Mouse (Mus musculus) midbrain, embryonic 15.5 days (tissue): ENCODE measurements around the gene Pde4d. TPM values are rescaled to one million over a fixed set of nuclear protein-coding genes. Genes with fewer than 3 reads are reported as not detected.
"Not testable (repeated sequence)": the region's sequence is repeated elsewhere in the genome, so short reads cannot be mapped to it uniquely, and the experiment has no call there.

Source experiments
- ATAC-seq: fragments of 200-750 bp; cut with Nextera tagmentation; replicated peaks from 2 replicates; pipeline ENCODE4 v1.8.0; 2017; ENCODE audit warnings: moderate TSS enrichment
- H3K27ac ChIP-seq: fragments of 300-500 bp; sonication (generic); 2 replicates; pipeline ENCODE4 v1.5.1; 2015; ENCODE audit warnings: mild to moderate bottlenecking, inconsistent platforms
- H3K27me3 ChIP-seq: fragments of 300-500 bp; sonication (generic); replicated peaks from 2 replicates; pipeline ENCODE4 v1.6.1; 2015; ENCODE audit warnings: inconsistent platforms
- H3K36me3 ChIP-seq: fragments of 300-500 bp; sonication (generic); replicated peaks from 2 replicates; pipeline ENCODE4 v1.6.1; 2015; ENCODE audit warnings: inconsistent platforms
- H3K4me1 ChIP-seq: fragments of 300-500 bp; sonication (generic); 2 replicates; pipeline ENCODE4 v1.6.1; 2015; ENCODE audit warnings: inconsistent platforms
- H3K4me2 ChIP-seq: fragments of 300-500 bp; sonication (generic); 2 replicates; pipeline ENCODE4 v1.6.1; 2015; ENCODE audit warnings: inconsistent platforms, mild to moderate bottlenecking, moderate library complexity
- H3K4me3 ChIP-seq: fragments of 300-500 bp; sonication (generic); 2 replicates; pipeline ENCODE4 v1.5.1; 2015; ENCODE audit warnings: mild to moderate bottlenecking, inconsistent platforms
- H3K9ac ChIP-seq: fragments of 300-500 bp; sonication (generic); 2 replicates; pipeline ENCODE4 v1.6.1; 2015; ENCODE audit warnings: mild to moderate bottlenecking, inconsistent platforms
- H3K9me3 ChIP-seq: fragments of 300-500 bp; sonication (generic); 2 replicates; pipeline ENCODE4 v1.6.1; 2016; ENCODE audit warnings: inconsistent platforms
- WGBS: fragments of 180-500 bp; shearing (Covaris S2); methylation state at CpG from one replicate; pipeline ENCODE4 v1.1.7; 2015; ENCODE audit warnings: mixed read lengths; 5-methylcytosine and 5-hydroxymethylcytosine counted together
- polyA plus RNA-seq: library from polyadenylated mRNA; unstranded; fragments of >200 nt; fragmentation: Nextera tagmentation; extraction: Ambion mirVana; gene quantifications from 2 replicates; pipeline ENCODE4 v1.2.1, GENCODE M21; 2015

Gene Pde4d
- polyA plus RNA-seq, 1 experiment from 2014 or later, result 27.1 TPM

DNA sequence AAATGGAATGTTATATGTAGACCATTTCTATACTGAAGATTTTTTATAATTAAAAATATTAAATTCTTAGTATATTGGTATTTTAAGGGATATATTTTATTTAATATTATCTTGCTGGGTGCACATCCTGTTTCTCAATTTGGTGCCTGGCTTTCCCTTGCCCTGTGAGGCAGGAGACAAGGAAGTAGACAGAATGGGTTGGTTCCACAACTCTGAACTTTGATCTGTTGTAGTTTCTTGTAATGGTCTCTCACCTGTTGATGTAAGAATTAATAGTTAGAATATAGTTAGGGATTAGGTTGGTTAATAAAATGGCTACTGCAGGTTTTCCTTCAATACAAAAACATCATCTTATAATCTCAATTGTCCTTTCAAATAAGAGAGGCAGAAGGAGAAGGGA, 227.3 kb downstream of the Pde4d start:
- Histone ChIP-seq H3K27me3 (no peaks in the 10 kb centered on the region), H3K4me3 (no peak overlapping the region), H3K4me1 (no peaks in the 10 kb centered on the region), H3K27ac (no peak overlapping the region), H3K9me3 (no peaks in the 10 kb centered on the region), H3K9ac (no peak overlapping the region), H3K36me3 (no peaks in the 10 kb centered on the region), H3K4me2 (no peak overlapping the region)
- no peak for ATAC-seq

GRCm38 (mm10) chr13:108683018-108683417, 233.3 kb downstream of the Pde4d start:
- no peaks in the 10 kb centered on the region for H3K4me1 ChIP-seq
- no peak overlapping the region for H3K4me2 ChIP-seq
- H3K27me3 ChIP-seq, result no peaks in the 10 kb centered on the region
- no peak overlapping the region for H3K27ac ChIP-seq
- no peak overlapping the region for H3K4me3 ChIP-seq
- H3K36me3 ChIP-seq, result no peaks in the 10 kb centered on the region
- H3K9me3 ChIP-seq, result no peaks in the 10 kb centered on the region
- ATAC-seq, result no peak
- H3K9ac ChIP-seq, result no peak overlapping the region
- 92% methylated on average over 4 of the region's 4 CpGs for WGBS

- 81% methylated on average over 7 of the region's 7 CpGs for WGBS
- Histone ChIP-seq H3K4me3 (no peak overlapping the region), H3K27ac (no peak overlapping the region), H3K9ac (no peak overlapping the region), H3K9me3 (no peaks in the 10 kb centered on the region), H3K27me3 (no peaks in the 10 kb centered on the region), H3K4me2 (no peak overlapping the region), H3K36me3 (no peaks in the 10 kb centered on the region), H3K4me1 (no peaks in the 10 kb centered on the region)
- ATAC-seq, result no peak
Measured at GRCm38 (mm10) chr13:108685817-108686216, 236.1 kb downstream of the Pde4d start.

DNA sequence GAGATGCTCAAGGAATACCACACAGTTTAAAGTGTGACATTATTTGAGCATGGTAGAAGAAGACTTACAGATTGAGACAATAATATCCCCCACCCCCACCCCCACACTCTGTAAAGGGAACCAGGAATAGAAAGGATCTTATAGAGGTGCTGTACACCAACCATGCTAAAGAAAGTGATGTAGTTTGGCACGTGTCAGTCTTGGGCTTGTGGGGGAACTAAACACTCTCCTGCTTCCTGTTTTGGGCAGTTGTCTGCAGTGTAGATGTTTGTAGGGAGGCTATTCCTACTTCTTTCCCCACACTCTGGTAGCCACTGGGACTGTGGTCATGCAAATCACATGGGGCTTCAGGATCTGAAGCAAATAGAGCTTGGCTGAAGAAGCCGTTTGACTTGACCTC, 236.5 kb downstream of the Pde4d start:
- Histone ChIP-seq H3K9ac (no peak overlapping the region), H3K9me3 (no peaks in the 10 kb centered on the region), H3K27me3 (no peaks in the 10 kb centered on the region), H3K4me1 (no peaks in the 10 kb centered on the region), H3K27ac (no peak overlapping the region), H3K36me3 (no peaks in the 10 kb centered on the region), H3K4me3 (no peak overlapping the region), H3K4me2 (no peak overlapping the region)
- ATAC-seq, result no peak
- WGBS, result 88% methylated on average over 2 of the region's 2 CpGs

DNA sequence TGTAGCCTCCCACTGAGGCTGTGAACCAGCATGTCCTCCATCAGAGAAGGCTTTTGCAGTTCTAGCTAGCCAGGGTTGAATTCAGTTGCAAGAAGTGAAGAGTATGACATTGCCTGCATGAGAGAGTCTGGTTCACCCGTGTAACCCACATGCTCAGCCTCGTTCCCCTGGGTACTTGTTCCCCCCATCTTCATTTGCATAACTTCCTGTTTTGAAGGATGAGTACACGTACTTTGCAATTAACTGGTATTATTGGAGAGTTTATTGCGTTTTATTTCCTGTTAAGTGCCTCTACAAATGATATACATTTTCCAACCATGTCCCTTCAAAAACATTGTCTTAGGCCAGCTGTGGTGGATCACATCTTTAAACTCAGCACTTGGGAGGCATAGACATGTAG, 237.1 kb downstream of the Pde4d start:
- Histone ChIP-seq H3K27ac (no peak overlapping the region), H3K36me3 (no peaks in the 10 kb centered on the region), H3K27me3 (no peaks in the 10 kb centered on the region), H3K4me2 (no peak overlapping the region), H3K4me3 (no peak overlapping the region), H3K4me1 (no peaks in the 10 kb centered on the region), H3K9ac (no peak overlapping the region), H3K9me3 (no peaks in the 10 kb centered on the region)
- 85% methylated on average over 4 of the region's 4 CpGs for WGBS
- no peak for ATAC-seq

DNA sequence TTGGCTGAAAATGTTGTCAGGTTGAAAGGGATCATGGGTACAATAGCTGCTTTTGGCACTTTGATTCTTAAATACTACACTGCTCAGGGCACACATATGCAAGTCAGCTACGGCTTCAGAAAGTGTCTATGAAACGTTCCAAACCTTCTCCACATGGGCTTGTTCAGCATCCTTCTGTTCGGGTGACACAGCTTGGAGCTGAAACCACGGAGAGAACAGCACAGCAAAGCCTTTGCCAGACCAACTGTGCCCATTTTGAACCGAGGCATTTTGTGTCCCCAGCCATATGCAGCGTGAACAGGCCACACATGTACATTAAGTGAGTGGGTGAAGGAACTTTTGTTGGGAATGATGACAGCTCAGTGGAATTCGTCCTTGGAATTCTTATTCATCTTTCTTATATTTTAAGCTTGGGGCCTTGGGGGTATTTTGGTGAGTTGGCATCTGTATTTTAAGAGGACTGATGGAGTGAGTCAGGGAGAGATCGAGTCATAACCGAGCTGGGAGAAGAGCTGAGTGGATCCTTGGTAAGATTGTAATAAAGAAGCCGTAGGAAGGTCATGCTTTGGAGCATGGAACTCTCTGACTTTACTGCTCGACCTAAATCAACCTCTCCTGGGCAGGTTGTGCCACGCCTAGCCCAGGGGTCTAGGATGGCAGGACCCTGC, 243.3 kb downstream of the Pde4d start:
- Histone ChIP-seq H3K9me3 (no peaks in the 10 kb centered on the region), H3K4me2 (no peak overlapping the region), H3K27me3 (no peaks in the 10 kb centered on the region), H3K27ac (no peak overlapping the region), H3K36me3 (no peaks in the 10 kb centered on the region), H3K4me1 (no peaks in the 10 kb centered on the region), H3K4me3 (no peak overlapping the region), H3K9ac (no peak overlapping the region)
- WGBS, result 87% methylated on average over 12 of the region's 12 CpGs
- ATAC-seq, result no peak

DNA sequence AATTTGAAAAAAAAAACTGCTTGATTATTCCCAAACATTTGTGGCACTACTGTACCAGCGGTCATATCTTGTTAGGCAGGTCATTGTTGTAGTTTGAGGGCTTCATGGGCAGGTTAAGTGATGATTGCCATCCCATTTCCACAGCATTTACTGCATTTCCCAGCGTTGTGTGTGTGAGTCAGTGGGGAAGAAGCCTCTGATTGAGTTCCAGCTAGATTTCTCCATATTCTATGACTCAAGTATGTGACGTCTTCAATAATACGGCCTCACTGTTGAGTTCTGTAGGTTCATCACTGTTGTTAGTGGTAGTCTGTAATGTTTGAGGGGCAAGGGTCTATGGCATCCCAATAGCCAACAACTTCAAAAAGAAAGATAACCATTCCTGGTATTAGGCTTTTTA, 255.7 kb downstream of the Pde4d start:
- Histone ChIP-seq H3K9ac (no peak overlapping the region), H3K4me2 (no peak overlapping the region), H3K9me3 (no peaks in the 10 kb centered on the region), H3K27me3 (no peaks in the 10 kb centered on the region), H3K4me3 (no peak overlapping the region), H3K36me3 (no peaks in the 10 kb centered on the region), H3K4me1 (no peaks in the 10 kb centered on the region), H3K27ac (no peak overlapping the region)
- WGBS, result 91% methylated on average over 4 of the region's 4 CpGs
- ATAC-seq, result no peak

DNA sequence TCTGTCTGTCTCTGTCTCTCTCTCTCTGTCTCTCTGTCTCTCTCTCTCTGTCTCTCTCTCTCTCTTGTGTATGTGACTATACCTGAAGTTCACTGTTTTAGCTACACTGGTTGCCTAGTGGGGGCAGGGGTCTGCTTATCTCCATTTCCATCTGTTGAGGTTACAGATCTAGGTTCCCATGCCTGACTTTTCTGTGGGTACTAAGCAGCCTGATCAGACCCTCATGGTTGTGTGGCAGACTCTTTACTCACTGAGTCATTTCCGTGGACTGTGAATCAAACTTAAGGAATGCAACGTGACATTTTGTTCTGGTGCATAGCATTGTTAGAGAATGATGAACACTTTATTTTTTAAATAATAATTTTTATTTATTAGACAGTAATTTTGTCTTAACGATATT, 264.3 kb downstream of the Pde4d start:
- WGBS, result 89% methylated on average over 3 of the region's 3 CpGs
- no peak overlapping the region for H3K9ac ChIP-seq
- no peak overlapping the region for H3K27ac ChIP-seq
- H3K36me3 ChIP-seq, result no peaks in the 10 kb centered on the region
- no peak overlapping the region for H3K4me2 ChIP-seq
- H3K9me3 ChIP-seq, result no peaks in the 10 kb centered on the region
- no peaks in the 10 kb centered on the region for H3K27me3 ChIP-seq
- no peaks in the 10 kb centered on the region for H3K4me1 ChIP-seq
- no peak for ATAC-seq
- no peak overlapping the region for H3K4me3 ChIP-seq

DNA sequence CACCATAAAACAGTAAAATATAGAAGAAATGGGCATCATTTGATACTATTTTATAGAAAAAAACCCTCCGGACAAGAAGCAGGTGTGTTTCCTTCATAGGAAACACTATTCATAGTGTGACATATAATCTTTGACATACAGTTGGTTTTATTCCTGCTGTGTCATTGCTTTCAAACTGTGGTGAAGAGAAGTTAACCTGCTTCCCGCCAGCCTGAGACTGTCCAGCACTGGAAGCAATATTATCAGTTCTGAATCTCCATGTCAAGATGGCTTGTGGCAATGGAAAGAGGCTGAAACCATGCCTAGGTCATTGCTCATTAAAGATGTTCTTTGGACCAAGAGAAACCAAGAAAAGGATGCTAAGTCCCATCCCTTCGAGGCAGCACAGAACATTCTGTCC, 265.3 kb downstream of the Pde4d start:
- no peaks in the 10 kb centered on the region for H3K36me3 ChIP-seq
- no peaks in the 10 kb centered on the region for H3K4me1 ChIP-seq
- WGBS, result 90% methylated on average over 3 of the region's 3 CpGs
- no peaks in the 10 kb centered on the region for H3K9me3 ChIP-seq
- no peak for ATAC-seq
- no peak overlapping the region for H3K4me2 ChIP-seq
- H3K9ac ChIP-seq, result no peak overlapping the region
- H3K27me3 ChIP-seq, result no peaks in the 10 kb centered on the region
- no peak overlapping the region for H3K27ac ChIP-seq
- H3K4me3 ChIP-seq, result no peak overlapping the region

GRCm38 (mm10) chr13:108722234-108722633, 272.5 kb downstream of the Pde4d start:
- WGBS, result 81% methylated on average over 5 of the region's 5 CpGs
- H3K9me3 ChIP-seq, result no peaks in the 10 kb centered on the region
- H3K27ac ChIP-seq, result no peak overlapping the region
- no peak overlapping the region for H3K4me3 ChIP-seq
- H3K36me3 ChIP-seq, result no peaks in the 10 kb centered on the region
- H3K9ac ChIP-seq, result no peak overlapping the region
- no peak for ATAC-seq
- no peak overlapping the region for H3K4me2 ChIP-seq
- no peaks in the 10 kb centered on the region for H3K4me1 ChIP-seq
- no peaks in the 10 kb centered on the region for H3K27me3 ChIP-seq

- H3K4me2 ChIP-seq, H3K4me3 ChIP-seq, H3K9me3 ChIP-seq, H3K4me1 ChIP-seq, H3K27me3 ChIP-seq, H3K36me3 ChIP-seq, H3K27ac ChIP-seq, H3K9ac ChIP-seq, ATAC-seq: not testable (repeated sequence)
- 92% methylated on average over 2 of the region's 2 CpGs for WGBS
Measured at GRCm38 (mm10) chr13:108734356-108734755, 284.6 kb downstream of the Pde4d start.

GRCm38 (mm10) chr13:108751155-108751840, 301.6 kb downstream of the Pde4d start:
- WGBS, result 81% methylated on average over 3 of the region's 3 CpGs
- no peak overlapping the region for H3K4me3 ChIP-seq
- H3K27me3 ChIP-seq, result no peaks in the 10 kb centered on the region
- no peaks in the 10 kb centered on the region for H3K9me3 ChIP-seq
- H3K36me3 ChIP-seq, result no peaks in the 10 kb centered on the region
- no peak overlapping the region for H3K9ac ChIP-seq
- H3K4me2 ChIP-seq, result no peak overlapping the region
- ATAC-seq, result no peak
- H3K27ac ChIP-seq, result no peak overlapping the region
- no peaks in the 10 kb centered on the region for H3K4me1 ChIP-seq

DNA sequence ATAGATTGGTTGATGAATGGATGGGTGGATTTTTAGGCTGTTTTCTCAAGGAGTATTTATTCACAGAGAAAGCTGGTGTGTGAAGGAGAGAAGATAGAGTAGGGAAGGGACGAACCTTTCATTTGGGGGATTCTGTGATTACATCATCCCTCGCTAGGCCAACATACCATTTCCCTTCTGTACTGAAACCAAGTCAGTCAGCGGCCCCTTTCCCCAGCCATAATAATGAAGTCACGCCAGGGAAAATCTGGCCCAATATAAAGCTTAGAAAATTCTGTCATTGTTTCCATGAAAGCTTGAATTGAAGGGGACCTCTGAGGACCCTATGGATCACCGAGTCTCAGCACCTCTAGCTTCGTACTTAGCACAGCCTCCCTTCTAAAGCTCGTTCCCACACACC, 307.7 kb downstream of the Pde4d start:
- Histone ChIP-seq H3K4me2 (no peak overlapping the region), H3K27me3 (no peaks in the 10 kb centered on the region), H3K4me1 (no peaks in the 10 kb centered on the region), H3K36me3 (no peaks in the 10 kb centered on the region), H3K4me3 (no peak overlapping the region), H3K9me3 (no peaks in the 10 kb centered on the region), H3K9ac (no peak overlapping the region), H3K27ac (no peak overlapping the region)
- 77% methylated on average over 7 of the region's 7 CpGs for WGBS
- no peak for ATAC-seq
